Comparison of ENCODE assay signal across 13 mouse cellular contexts in genomic region chr2:132096582-132096981, GRCm38 (mm10).
"Had no signal": no experiment of that assay in that cellular context is flagged by ENCODE, and none has a peak within 500 bp of the region (broad histone marks: within the 10 kb centered on the region; RNA-seq: fewer than 3 reads in every experiment).

No protein-coding gene starts in this region.

- ATAC-seq: midbrain, embryonic 15.5 days had no signal

- H3K4me1 ChIP-seq: midbrain, embryonic 10.5 days; midbrain, embryonic 15.5 days; neural tube, embryonic 12.5 days; stomach, embryonic 15.5 days had no signal

- H3K9me3 ChIP-seq: limb, embryonic 15.5 days; liver, embryonic 13.5 days; midbrain, embryonic 10.5 days; midbrain, embryonic 15.5 days; neural tube, embryonic 12.5 days; stomach, embryonic 15.5 days had no signal

- H3K4me3 ChIP-seq: layer of hippocampus, adult 2 months; limb, embryonic 15.5 days; liver, embryonic 13.5 days; midbrain, embryonic 10.5 days; midbrain, embryonic 15.5 days; neural tube, embryonic 12.5 days; stomach, embryonic 15.5 days had no signal

- H3K27ac ChIP-seq: kidney, postnatal 0 days; layer of hippocampus, adult 2 months; limb, embryonic 15.5 days; liver, embryonic 13.5 days; midbrain, embryonic 10.5 days; midbrain, embryonic 15.5 days; neural tube, embryonic 12.5 days; stomach, embryonic 15.5 days had no signal

- H3K9ac ChIP-seq: limb, embryonic 15.5 days; liver, embryonic 13.5 days; midbrain, embryonic 15.5 days; neural tube, embryonic 12.5 days; stomach, embryonic 15.5 days had no signal

- DNase-seq: kidney, adult 18-20 months; kidney, postnatal 4 days; left cerebral cortex, postnatal 4 days; liver, embryonic 13.5 days; right cerebral cortex, postnatal 14 days; thymus, postnatal 4 days had no signal

- H3K27me3 ChIP-seq: limb, embryonic 15.5 days; liver, embryonic 13.5 days; midbrain, embryonic 15.5 days; neural tube, embryonic 12.5 days; stomach, embryonic 15.5 days had no signal

- H3K4me2 ChIP-seq: limb, embryonic 15.5 days; liver, embryonic 13.5 days; midbrain, embryonic 15.5 days; neural tube, embryonic 12.5 days; stomach, embryonic 15.5 days had no signal
